Mouse (Mus musculus): ENCODE results near the gene Npc1l1. TPM values are rescaled to one million over a fixed set of nuclear protein-coding genes. Genes with fewer than 3 reads are reported as not detected.

The Npc1l1 gene
- polyA plus RNA-seq, 1 experiment from 2014 or later = 26.5 TPM

DNA sequence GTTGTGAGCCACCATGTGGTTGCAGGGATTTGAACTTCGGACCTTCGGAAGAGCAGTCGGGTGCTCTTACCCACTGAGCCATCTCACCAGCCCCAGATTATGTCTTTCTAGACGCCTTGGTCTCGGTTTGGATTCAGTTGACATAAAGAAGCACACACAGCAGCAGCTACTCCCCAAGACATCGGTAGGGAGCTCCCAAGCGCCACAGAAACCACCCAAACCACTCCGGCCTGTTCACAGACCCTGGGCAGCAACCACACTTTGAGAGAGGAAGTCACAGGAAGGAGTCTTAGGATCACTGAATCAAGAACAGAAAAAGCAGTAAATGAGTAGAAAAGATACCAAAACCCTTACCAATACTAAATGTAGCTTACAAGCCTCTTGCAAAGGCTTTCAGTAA is 33.2 kb downstream of the Npc1l1 start:
- no peaks in the 10 kb centered on the region for H3K27me3 ChIP-seq (replicated peaks; ENCODE audit: control insufficient read depth, insufficient read depth, low read length)
- no peaks in the 10 kb centered on the region for H3K9me3 ChIP-seq (ENCODE audit: control insufficient read depth, low read length)
- ATAC-seq = no peak
- H3K4me3 ChIP-seq (ENCODE audit: low read length) = no peak overlapping the region
- no peak overlapping the region for H3K4me2 ChIP-seq (ENCODE audit: low read depth, low read length)
- no peak overlapping the region for H3K27ac ChIP-seq (ENCODE audit: low read length)
- WGBS = 85% methylated on average over 8 of the region's 8 CpGs
- H3K36me3 ChIP-seq (ENCODE audit: control insufficient read depth, insufficient read depth, low read length) = 0 out of 2 replicates have a peak, but pooled peaks cover 3% of the 10 kb centered on the region
- H3K9ac ChIP-seq (ENCODE audit: low read depth, low read length) = no peak overlapping the region
- peaks cover 9% of the 10 kb centered on the region for H3K4me1 ChIP-seq (ENCODE audit: control insufficient read depth, insufficient read depth, low read length)

DNA sequence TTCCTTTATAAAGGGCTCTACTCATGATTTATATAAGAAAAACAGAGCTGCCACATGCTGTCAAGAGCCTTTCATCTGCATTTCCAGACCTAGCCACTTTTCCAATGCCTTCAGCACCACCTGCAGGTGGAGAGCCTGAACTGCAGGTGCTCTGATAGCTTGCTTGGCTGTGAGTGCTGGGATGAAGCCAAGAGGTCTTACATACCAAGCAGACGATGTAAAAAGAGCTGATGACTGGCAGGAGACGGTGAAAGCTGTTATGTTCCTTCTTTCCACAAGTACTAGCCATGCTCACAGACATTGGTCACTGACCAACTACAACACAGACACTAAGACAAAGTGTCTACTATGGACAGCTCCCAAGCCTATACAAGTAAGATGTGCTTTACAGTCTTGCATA is 42.1 kb downstream of the Npc1l1 start:
- Histone ChIP-seq H3K27ac (ENCODE audit: low read length) (no peak overlapping the region), H3K4me1 (ENCODE audit: control insufficient read depth, insufficient read depth, low read length) (peaks cover 8% of the 10 kb centered on the region), H3K36me3 (ENCODE audit: control insufficient read depth, insufficient read depth, low read length) (0 out of 2 replicates have a peak, but pooled peaks cover under 1% of the 10 kb centered on the region), H3K4me3 (ENCODE audit: low read length) (no peak overlapping the region), H3K27me3 (replicated peaks; ENCODE audit: control insufficient read depth, insufficient read depth, low read length) (no peaks in the 10 kb centered on the region), H3K9me3 (ENCODE audit: control insufficient read depth, low read length) (no peaks in the 10 kb centered on the region), H3K4me2 (ENCODE audit: low read depth, low read length) (no peak overlapping the region), H3K9ac (ENCODE audit: low read depth, low read length) (no peak overlapping the region)
- ATAC-seq = peak; percentile 49
- WGBS = 3% methylated on average over 2 of the region's 2 CpGs

DNA sequence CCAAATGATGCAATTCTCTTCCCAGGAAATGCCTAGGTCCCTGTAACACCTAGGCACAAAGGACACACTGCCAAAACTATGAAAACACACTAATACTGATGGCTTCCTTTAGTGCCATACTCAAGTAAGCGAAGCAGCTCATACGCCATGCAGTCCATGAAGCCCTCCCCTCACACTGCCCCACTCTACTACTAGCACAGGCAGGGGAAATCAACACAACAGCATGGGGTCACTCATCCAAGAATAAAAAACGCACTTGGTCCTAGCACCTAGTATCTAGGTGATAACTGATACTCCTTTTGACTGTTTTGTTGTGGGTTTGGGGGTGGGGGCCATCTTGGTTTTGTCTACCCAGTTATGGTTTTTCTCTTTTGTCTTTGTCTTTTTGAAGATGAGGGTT is 42.5 kb downstream of the Npc1l1 start:
- Histone ChIP-seq H3K4me1 (ENCODE audit: control insufficient read depth, insufficient read depth, low read length) (peaks cover 8% of the 10 kb centered on the region), H3K4me3 (ENCODE audit: low read length) (no peak overlapping the region), H3K9ac (ENCODE audit: low read depth, low read length) (no peak overlapping the region), H3K27ac (ENCODE audit: low read length) (no peak overlapping the region), H3K9me3 (ENCODE audit: control insufficient read depth, low read length) (no peaks in the 10 kb centered on the region), H3K27me3 (replicated peaks; ENCODE audit: control insufficient read depth, insufficient read depth, low read length) (no peaks in the 10 kb centered on the region), H3K36me3 (ENCODE audit: control insufficient read depth, insufficient read depth, low read length) (no peaks in the 10 kb centered on the region), H3K4me2 (ENCODE audit: low read depth, low read length) (no peak overlapping the region)
- no peak for ATAC-seq
- 89% methylated on average over 3 of the region's 3 CpGs for WGBS

DNA sequence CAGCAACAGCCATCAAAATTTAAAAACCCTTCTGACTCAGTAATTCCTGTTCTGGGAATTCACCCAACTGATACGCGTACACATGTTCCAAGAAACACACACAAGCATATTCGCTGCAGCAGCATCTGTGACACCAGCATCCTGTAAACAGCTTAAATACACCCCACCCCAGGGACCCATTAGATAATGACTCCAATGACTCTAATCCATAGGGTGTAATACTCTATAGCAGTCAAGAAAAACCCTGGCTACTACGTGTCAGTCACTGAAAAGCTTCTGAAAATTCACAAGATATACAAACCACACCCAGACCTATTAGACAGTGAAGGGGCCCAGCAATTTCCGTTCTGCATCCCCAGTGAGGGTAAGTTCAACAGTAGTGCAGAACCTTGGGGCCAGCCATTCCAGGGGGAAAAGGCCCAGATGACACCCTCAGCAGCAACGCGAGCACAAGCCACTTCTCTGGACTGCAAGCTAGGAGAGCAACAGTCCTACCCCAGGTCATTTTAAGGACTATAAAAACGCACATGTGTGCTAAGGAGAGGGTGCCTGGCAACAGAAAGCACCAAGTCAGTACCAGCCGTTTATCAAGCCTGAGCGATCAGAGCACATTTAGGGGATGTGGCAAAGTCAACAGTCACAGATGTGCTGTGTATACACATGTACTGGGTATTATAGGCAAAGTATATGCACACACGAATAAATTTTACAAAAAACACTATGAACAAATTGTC is 45.6 kb downstream of the Npc1l1 start:
- Histone ChIP-seq H3K27ac (ENCODE audit: low read length) (no peak overlapping the region), H3K4me2 (ENCODE audit: low read depth, low read length) (no peak overlapping the region), H3K4me1 (ENCODE audit: control insufficient read depth, insufficient read depth, low read length) (peaks cover 12% of the 10 kb centered on the region), H3K36me3 (ENCODE audit: control insufficient read depth, insufficient read depth, low read length) (no peaks in the 10 kb centered on the region), H3K9me3 (ENCODE audit: control insufficient read depth, low read length) (no peaks in the 10 kb centered on the region), H3K4me3 (ENCODE audit: low read length) (no peak overlapping the region), H3K27me3 (replicated peaks; ENCODE audit: control insufficient read depth, insufficient read depth, low read length) (no peaks in the 10 kb centered on the region), H3K9ac (ENCODE audit: low read depth, low read length) (no peak overlapping the region)
- peak; percentile 64 for ATAC-seq
- WGBS = 48% methylated on average over 11 of the region's 11 CpGs

DNA sequence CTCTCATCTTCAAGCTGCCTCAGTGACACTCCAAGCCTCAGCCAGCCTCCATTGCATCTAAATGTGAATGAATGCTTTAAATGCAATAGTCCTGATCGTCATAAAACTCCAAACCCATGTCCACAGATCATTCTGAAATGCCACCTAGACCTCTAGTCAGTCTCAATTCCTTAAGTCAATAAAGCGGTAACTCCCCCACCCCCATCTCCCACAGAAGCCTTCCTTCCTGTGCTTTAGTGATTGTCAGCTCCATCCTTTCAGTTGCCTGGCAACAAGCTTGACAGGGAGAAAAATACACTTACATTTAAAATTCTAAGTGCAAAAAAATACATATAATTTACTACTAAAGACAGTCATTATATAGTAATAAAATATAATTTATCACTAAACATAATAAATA is 46.7 kb downstream of the Npc1l1 start:
- no peak overlapping the region for H3K4me2 ChIP-seq (ENCODE audit: low read depth, low read length)
- WGBS = 73% methylated on average over 2 of the region's 2 CpGs
- H3K9me3 ChIP-seq (ENCODE audit: control insufficient read depth, low read length) = no peaks in the 10 kb centered on the region
- H3K9ac ChIP-seq (ENCODE audit: low read depth, low read length) = no peak overlapping the region
- H3K4me3 ChIP-seq (ENCODE audit: low read length) = no peak overlapping the region
- H3K4me1 ChIP-seq (ENCODE audit: control insufficient read depth, insufficient read depth, low read length) = peaks cover 20% of the 10 kb centered on the region
- no peak overlapping the region for H3K27ac ChIP-seq (ENCODE audit: low read length)
- H3K36me3 ChIP-seq (ENCODE audit: control insufficient read depth, insufficient read depth, low read length) = no peaks in the 10 kb centered on the region
- H3K27me3 ChIP-seq (replicated peaks; ENCODE audit: control insufficient read depth, insufficient read depth, low read length) = no peaks in the 10 kb centered on the region
- no peak for ATAC-seq

DNA sequence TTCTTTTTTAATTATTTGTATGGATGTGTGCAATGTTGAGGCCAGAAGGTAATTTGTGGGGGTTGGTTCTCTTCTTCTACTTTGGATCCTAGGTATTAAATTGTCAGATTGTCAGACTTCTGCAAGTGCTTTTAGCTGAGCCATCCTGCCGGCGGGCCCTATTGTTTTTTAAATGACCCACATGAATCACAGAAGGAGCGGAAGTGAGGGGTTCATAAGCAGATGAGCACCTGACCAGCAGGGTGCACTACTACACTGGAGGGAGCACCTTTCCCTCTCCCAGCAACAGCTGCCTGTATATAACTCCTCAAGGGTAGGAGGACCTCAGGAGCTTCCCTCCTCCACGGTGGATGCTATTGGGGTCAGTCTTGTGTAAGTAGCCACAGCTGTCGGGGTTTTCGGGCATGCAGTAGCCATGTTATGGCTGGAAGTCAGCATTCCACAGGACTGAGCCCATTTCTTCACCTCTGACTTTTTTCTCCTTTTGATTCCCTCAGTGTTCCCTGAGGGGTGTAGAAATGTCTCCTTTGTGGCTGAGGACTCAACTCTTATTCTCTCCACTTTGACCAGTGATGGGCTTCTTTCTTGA is 49.0 kb downstream of the Npc1l1 start:
- no peak for ATAC-seq
- no peak overlapping the region for H3K4me3 ChIP-seq (ENCODE audit: low read length)
- H3K27ac ChIP-seq (ENCODE audit: low read length) = no peak overlapping the region
- peaks cover 20% of the 10 kb centered on the region for H3K4me1 ChIP-seq (ENCODE audit: control insufficient read depth, insufficient read depth, low read length)
- H3K27me3 ChIP-seq (replicated peaks; ENCODE audit: control insufficient read depth, insufficient read depth, low read length) = no peaks in the 10 kb centered on the region
- 66% methylated on average over 6 of the region's 6 CpGs for WGBS
- no peaks in the 10 kb centered on the region for H3K36me3 ChIP-seq (ENCODE audit: control insufficient read depth, insufficient read depth, low read length)
- no peaks in the 10 kb centered on the region for H3K9me3 ChIP-seq (ENCODE audit: control insufficient read depth, low read length)
- H3K9ac ChIP-seq (ENCODE audit: low read depth, low read length) = no peak overlapping the region
- H3K4me2 ChIP-seq (ENCODE audit: low read depth, low read length) = no peak overlapping the region

DNA sequence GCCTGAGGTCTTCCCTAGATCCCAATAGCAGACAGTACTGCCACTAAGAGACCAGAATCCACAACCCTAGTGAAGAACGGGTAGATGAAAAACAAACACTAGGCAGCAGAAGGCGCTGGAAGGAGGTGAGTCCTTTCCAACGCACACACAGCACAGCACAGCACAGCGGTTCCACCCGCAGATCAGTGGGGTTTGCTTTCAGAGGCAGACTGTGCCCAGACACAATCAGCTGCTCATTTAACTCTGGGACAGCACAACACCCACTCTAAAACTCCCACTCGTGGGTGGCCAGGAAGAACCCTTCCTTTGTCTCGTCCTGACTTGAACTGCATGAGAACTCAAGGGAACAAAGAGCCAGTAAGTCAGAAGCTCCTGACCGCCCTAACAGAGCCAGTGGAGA is 50.7 kb downstream of the Npc1l1 start:
- H3K9ac ChIP-seq (ENCODE audit: low read depth, low read length) = no peak overlapping the region
- H3K4me2 ChIP-seq (ENCODE audit: low read depth, low read length) = no peak overlapping the region
- no peaks in the 10 kb centered on the region for H3K9me3 ChIP-seq (ENCODE audit: control insufficient read depth, low read length)
- WGBS = 29% methylated on average over 8 of the region's 8 CpGs
- peak overlapping the region; percentile 29; the same call in 1 of the 2 replicates for H3K27ac ChIP-seq (ENCODE audit: low read length)
- H3K4me3 ChIP-seq (ENCODE audit: low read length) = no peak overlapping the region
- H3K4me1 ChIP-seq (ENCODE audit: control insufficient read depth, insufficient read depth, low read length) = peaks cover 16% of the 10 kb centered on the region
- no peak for ATAC-seq
- H3K36me3 ChIP-seq (ENCODE audit: control insufficient read depth, insufficient read depth, low read length) = no peaks in the 10 kb centered on the region
- no peaks in the 10 kb centered on the region for H3K27me3 ChIP-seq (replicated peaks; ENCODE audit: control insufficient read depth, insufficient read depth, low read length)

DNA sequence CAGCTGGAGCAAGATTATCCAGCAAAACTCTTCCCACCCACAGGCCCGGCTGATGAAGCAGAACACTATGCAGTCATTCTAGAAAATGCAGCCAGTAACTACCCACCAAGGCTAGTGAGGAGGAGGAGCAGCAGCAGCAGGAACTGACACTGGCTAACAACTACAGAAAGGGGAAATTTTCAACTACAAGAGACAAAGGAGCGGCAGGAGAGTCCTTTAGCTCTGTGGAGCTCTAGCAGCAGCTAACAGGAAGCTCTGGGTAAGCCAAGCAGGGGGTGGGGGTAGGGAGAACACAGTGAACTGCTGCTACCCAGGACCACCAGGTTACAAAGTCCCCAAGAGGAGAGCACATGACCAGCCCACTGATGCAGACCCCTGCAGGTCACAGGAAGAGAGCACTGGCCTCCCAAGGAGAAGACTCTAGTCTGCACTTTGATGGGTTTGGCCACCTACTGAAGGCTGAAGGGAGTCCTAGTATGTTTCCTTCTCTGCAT is 51.2 kb downstream of the Npc1l1 start:
- no peak for ATAC-seq
- no peak overlapping the region for H3K9ac ChIP-seq (ENCODE audit: low read depth, low read length)

DNA sequence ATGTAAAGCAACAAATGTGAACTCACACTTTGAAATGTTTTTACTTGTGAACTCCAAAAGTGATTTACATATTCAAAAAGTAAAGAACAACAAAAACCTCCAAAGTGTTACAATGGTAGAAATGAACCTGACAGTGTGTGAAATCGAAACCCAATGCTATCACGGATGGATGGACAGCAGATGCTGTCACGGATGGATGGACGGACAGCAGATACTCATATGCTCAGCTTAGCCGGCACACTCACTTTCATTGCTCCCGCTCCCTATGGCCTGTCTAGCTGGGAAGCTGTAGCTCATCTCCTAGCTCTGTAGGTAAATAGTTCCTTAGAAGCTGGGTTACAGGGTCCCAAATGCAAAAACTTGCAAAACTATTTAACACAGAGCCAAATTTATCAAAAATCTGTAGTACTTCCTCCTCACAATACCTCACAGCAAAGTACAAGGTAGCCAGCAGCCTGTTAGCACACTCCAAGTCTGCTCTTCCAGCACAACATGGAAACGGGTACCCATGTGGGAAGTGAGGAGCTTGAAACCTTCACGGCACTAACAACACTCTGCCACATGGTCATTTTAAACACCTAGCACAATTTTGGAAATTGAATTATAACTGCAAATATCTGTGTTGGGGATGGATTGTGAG is 52.0 kb downstream of the Npc1l1 start:
- H3K9me3 ChIP-seq (ENCODE audit: control insufficient read depth, low read length) = no peaks in the 10 kb centered on the region
- H3K4me3 ChIP-seq (ENCODE audit: low read length) = no peak overlapping the region
- H3K4me2 ChIP-seq (ENCODE audit: low read depth, low read length) = no peak overlapping the region
- H3K27me3 ChIP-seq (replicated peaks; ENCODE audit: control insufficient read depth, insufficient read depth, low read length) = no peaks in the 10 kb centered on the region
- peaks cover 13% of the 10 kb centered on the region for H3K4me1 ChIP-seq (ENCODE audit: control insufficient read depth, insufficient read depth, low read length)
- WGBS = 82% methylated on average over 8 of the region's 8 CpGs
- no peak for ATAC-seq
- no peak overlapping the region for H3K9ac ChIP-seq (ENCODE audit: low read depth, low read length)
- no peak overlapping the region for H3K27ac ChIP-seq (ENCODE audit: low read length)
- no peaks in the 10 kb centered on the region for H3K36me3 ChIP-seq (ENCODE audit: control insufficient read depth, insufficient read depth, low read length)

More for the DNA sequence above, 51.2 kb downstream of the Npc1l1 start:
- peaks cover 13% of the 10 kb centered on the region for H3K4me1 ChIP-seq (ENCODE audit: control insufficient read depth, insufficient read depth, low read length)
- H3K4me2 ChIP-seq (ENCODE audit: low read depth, low read length) = no peak overlapping the region
- no peaks in the 10 kb centered on the region for H3K27me3 ChIP-seq (replicated peaks; ENCODE audit: control insufficient read depth, insufficient read depth, low read length)
- H3K4me3 ChIP-seq (ENCODE audit: low read length) = no peak overlapping the region
- WGBS = 25% methylated on average over 2 of the region's 2 CpGs
- H3K9me3 ChIP-seq (ENCODE audit: control insufficient read depth, low read length) = no peaks in the 10 kb centered on the region
- H3K27ac ChIP-seq (ENCODE audit: low read length) = peak overlapping the region; percentile 29; the same call in 1 of the 2 replicates
- H3K36me3 ChIP-seq (ENCODE audit: control insufficient read depth, insufficient read depth, low read length) = no peaks in the 10 kb centered on the region
